Mouse (Mus musculus) neural tube, embryonic 11.5 days (tissue): ENCODE measurements around the gene Rpap3. TPM values are rescaled to one million over a fixed set of nuclear protein-coding genes. Genes with fewer than 3 reads are reported as not detected.
A peak's percentile ranks its signal among the peaks of the same experiment; 100 is the strongest.

ENCODE experiments used
- ATAC-seq: fragments of 200-750 bp; cut with Nextera tagmentation; 2 replicates; pipeline ENCODE4 v1.8.0; 2017; ENCODE audit warnings: moderate number of reproducible peaks, mild to moderate bottlenecking, moderate TSS enrichment, moderate library complexity; ENCODE audit not compliant: insufficient read depth, low FRiP score, low TSS enrichment
- DNase-seq: peaks from one replicate; pipeline ENCODE4 v3.0.0-alpha.2; 2015; ENCODE audit warnings: low spot score
- H3K27ac ChIP-seq: fragments of 300-500 bp; sonication (generic); 2 replicates; pipeline ENCODE4 v1.5.1; 2014; ENCODE audit warnings: low read depth, mild to moderate bottlenecking, low read length
- H3K27me3 ChIP-seq: fragments of 300-500 bp; sonication (generic); 2 replicates; pipeline ENCODE4 v1.6.1; 2014; ENCODE audit warnings: mild to moderate bottlenecking, low read length, mixed read lengths; ENCODE audit not compliant: control insufficient read depth, insufficient read depth
- H3K36me3 ChIP-seq: fragments of 300-500 bp; sonication (generic); 2 replicates; pipeline ENCODE4 v1.6.1; 2014; ENCODE audit warnings: mild to moderate bottlenecking, low read length, moderate library complexity, mixed read lengths; ENCODE audit not compliant: control insufficient read depth, insufficient read depth
- H3K4me1 ChIP-seq: fragments of 300-500 bp; sonication (generic); 2 replicates; pipeline ENCODE4 v1.6.1; 2014; ENCODE audit warnings: low read length, mixed read lengths; ENCODE audit not compliant: control insufficient read depth, insufficient read depth
- H3K4me2 ChIP-seq: fragments of 300-500 bp; sonication (generic); 2 replicates; pipeline ENCODE4 v1.6.1; 2014; ENCODE audit warnings: low read depth, mild to moderate bottlenecking, moderate library complexity
- H3K4me3 ChIP-seq: fragments of 300-500 bp; sonication (generic); 2 replicates; pipeline ENCODE4 v1.5.1; 2014; ENCODE audit warnings: low read depth, low read length
- H3K9ac ChIP-seq: fragments of 300-500 bp; sonication (generic); 2 replicates; pipeline ENCODE4 v1.6.1; 2014; ENCODE audit warnings: mild to moderate bottlenecking, low read length
- H3K9me3 ChIP-seq: fragments of 300-500 bp; sonication (generic); 2 replicates; pipeline ENCODE4 v1.6.1; 2016; ENCODE audit warnings: low read length; ENCODE audit not compliant: control insufficient read depth
- WGBS: fragments of 180-500 bp; shearing (Covaris S2); extraction: QIAGEN DNeasy Blood & Tissue Kit; methylation state at CpG from one replicate; pipeline ENCODE4 v1.1.7; 2014; 5-methylcytosine and 5-hydroxymethylcytosine counted together
- polyA plus RNA-seq: library from polyadenylated mRNA; unstranded; fragments of >200 nt; fragmentation: Nextera tagmentation; extraction: Ambion mirVana; gene quantifications from 2 replicates; pipeline ENCODE4 v1.2.1, GENCODE M21; 2014

Gene Rpap3
- polyA plus RNA-seq: 43.6 and 45.8 TPM in 2 replicates

DNA sequence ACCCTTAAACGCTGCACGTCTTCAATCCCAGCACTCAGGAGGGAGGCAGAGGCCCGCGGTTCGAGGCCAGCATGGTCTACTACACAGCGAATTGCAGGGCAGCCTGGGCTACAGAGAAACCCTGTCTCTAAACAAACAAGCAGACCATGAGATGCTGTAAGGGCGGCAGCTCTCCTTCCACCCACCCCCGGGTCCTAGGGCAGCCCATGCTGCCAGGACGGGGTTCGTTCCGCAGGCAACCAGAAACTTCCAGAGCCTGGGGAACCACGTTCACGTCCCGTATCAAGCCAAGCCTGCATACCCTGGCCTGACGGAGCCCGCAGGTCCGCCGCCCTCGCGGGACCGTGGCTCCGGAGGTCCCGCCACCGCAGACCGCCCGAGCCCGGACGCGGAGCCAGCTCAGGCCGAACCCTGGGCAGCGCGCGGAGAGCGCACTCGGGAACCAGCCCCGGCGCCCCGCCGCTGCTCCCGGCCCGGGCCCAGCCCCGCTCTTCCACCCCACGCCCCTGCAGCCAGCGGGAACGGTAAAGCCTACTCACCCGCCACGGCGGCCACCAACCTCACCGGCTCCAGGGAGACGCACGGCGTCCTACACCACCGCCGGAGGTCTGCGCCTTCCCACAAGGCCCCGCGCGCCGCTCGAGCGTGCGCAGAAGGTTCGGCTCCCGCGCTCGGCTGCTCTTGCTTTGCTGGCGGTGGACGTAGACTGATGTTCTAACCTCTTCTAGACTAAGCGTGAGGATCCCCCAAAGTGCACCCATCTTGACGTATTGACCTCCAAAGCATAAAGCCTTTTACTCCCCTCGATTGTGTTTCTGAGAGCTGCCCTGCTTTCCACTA lies at the start of gene Rpap3:
Gene Rpap3, minus strand, starts transcription at position 615 of the 840 bp plus-strand sequence.
- Histone ChIP-seq H3K27ac (peak within 1 kb of the TSS; percentile 58; the same call in 1 of the 2 replicates), H3K9me3 (no peaks in the 10 kb centered on the region), H3K36me3 (peaks cover 2% of the 10 kb centered on the region; the same call in 1 of the 2 replicates), H3K4me1 (peaks cover 4% of the 10 kb centered on the region; the same call in 1 of the 2 replicates), H3K27me3 (no peaks in the 10 kb centered on the region), H3K4me2 (peak within 1 kb of the TSS; percentile 81), H3K4me3 (peak within 1 kb of the TSS; percentile 94), H3K9ac (peak within 1 kb of the TSS; percentile 89)
- ATAC-seq (peak; percentile 86), DNase-seq (peak; percentile 89)
- WGBS: under 1% methylated on average over 50 of the region's 71 CpGs

DNA sequence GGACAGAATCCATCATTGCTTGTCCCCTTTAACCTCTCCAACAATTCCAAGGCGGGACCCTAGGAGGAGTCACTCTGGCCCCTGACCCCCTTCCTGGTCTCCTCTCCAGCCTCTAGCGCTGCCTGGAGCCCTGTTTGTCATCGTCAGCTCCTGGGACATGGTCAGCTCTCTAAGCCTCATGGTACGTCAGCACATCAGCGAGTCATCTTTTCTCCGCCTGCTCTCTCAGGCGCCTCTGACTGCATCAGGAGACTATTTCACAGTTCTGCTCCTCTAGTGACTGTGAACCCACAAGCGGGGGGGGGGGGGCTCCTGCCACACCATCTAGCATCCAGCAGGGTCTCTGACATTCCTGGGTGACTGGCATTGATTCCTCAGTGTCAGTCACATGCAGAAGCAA lies 49.7 kb upstream of the Rpap3 start:
- Histone ChIP-seq H3K4me2 (no peak overlapping the region), H3K27me3 (no peaks in the 10 kb centered on the region), H3K9me3 (no peaks in the 10 kb centered on the region), H3K36me3 (no peaks in the 10 kb centered on the region), H3K9ac (no peak overlapping the region), H3K4me3 (no peak overlapping the region), H3K4me1 (peaks cover 7% of the 10 kb centered on the region), H3K27ac (no peak overlapping the region)
- DNase-seq (no peak), ATAC-seq (no peak)
- WGBS: 52% methylated on average over 8 of the region's 8 CpGs

DNA sequence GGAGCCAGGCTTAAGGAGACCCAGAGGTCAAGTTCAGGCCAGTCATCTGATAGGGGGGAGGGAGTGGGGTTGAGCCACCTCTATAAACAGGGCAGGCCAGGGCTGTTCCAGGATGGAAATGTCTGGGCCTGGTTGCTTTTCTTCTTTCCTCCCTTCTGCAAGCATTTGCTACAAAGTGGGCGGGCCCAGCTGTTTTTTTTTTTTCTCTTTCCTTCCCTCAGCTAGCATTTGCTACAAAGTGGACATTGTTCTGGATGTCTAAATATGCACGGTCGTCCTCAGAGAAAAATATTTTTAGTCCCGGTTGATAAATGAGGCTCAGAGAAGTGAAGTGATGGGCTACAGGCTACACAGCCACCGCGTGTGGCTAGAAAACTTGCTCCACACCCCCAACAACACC lies 48.9 kb upstream of the Rpap3 start:
- no peaks in the 10 kb centered on the region for H3K27me3 ChIP-seq
- no peak overlapping the region for H3K4me2 ChIP-seq
- H3K36me3 ChIP-seq: no peaks in the 10 kb centered on the region
- no peak overlapping the region for H3K27ac ChIP-seq
- no peak for ATAC-seq
- peaks cover 8% of the 10 kb centered on the region for H3K4me1 ChIP-seq
- no peak overlapping the region for H3K9ac ChIP-seq
- 56% methylated on average over 6 of the region's 6 CpGs for WGBS
- H3K9me3 ChIP-seq: no peaks in the 10 kb centered on the region
- H3K4me3 ChIP-seq: no peak overlapping the region
- no peak for DNase-seq

DNA sequence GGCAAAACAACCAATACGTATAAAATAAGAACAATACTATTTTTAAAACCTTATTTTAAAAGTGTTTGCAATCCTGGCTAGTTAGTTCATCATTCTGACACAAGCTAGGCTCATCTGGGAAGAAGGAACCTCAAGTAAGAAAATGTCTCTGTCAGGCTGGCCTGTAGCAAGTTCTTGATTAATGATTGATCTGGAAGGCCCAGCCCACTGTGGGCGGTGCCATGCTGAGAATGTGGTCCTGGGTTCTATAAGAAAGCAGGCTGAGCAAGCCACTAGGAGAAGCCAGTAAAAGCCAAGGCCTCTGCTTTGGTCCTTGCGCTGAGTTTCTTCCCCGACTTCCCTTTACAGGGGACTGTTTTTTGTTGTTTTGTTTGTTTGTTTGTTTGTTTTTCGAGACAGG lies 46.9 kb upstream of the Rpap3 start:
- Histone ChIP-seq H3K9ac (no peak overlapping the region), H3K4me1 (peaks cover 8% of the 10 kb centered on the region), H3K4me3 (no peak overlapping the region), H3K9me3 (no peaks in the 10 kb centered on the region), H3K4me2 (no peak overlapping the region), H3K27ac (no peak overlapping the region), H3K36me3 (no peaks in the 10 kb centered on the region), H3K27me3 (no peaks in the 10 kb centered on the region)
- DNase-seq (no peak), ATAC-seq (no peak)
- WGBS: 93% methylated on average over 5 of the region's 5 CpGs

DNA sequence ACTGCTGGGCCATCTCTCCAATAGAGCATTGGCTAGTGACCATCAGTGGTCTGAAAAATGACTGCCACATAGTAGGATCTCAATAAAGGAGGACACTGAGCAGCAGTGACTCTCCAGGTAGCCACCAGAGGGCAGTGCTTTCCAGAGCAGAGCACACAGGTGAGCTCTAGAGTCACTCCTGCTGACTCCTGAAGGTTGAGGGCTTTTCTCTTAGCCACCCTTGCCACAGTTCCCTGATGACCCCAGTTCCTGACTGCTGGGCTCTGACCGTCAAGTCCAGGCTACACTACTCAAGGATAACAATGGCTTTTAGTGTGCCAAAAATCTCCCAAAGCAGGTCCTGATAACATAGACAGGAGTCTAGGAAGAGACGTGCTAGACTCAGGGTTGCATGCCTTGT lies 46.1 kb upstream of the Rpap3 start:
- H3K27me3 ChIP-seq: no peaks in the 10 kb centered on the region
- H3K27ac ChIP-seq: no peak overlapping the region
- H3K4me2 ChIP-seq: no peak overlapping the region
- no peaks in the 10 kb centered on the region for H3K9me3 ChIP-seq
- DNase-seq (no peak), ATAC-seq (no peak)
- no peaks in the 10 kb centered on the region for H3K36me3 ChIP-seq
- H3K9ac ChIP-seq: no peak overlapping the region
- H3K4me3 ChIP-seq: no peak overlapping the region
- WGBS: 96% methylated on average over 2 of the region's 2 CpGs
- peaks cover 8% of the 10 kb centered on the region for H3K4me1 ChIP-seq

DNA sequence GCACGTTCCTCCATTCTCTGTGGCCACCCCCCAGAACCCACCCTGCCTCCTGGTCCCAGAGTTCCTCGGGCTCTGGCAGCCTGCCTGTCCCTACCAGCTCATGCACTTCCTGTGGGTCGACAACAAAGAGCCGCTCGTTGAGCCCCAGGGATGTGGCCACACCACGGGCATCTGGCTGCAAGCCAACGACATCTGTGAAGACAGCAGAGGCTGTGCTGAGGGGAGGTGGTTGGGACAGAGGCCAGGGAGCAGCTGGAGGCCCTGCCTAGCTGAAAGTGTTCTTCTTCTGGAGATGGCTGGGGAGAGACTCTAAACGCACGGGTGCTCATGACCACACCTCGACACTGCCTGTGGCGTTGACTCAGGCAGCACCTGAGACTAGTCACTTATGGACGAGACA lies 45.1 kb upstream of the Rpap3 start:
- Histone ChIP-seq H3K27ac (0 out of 2 replicates have a peak overlapping the region, but pooled peaks have one; percentile 44), H3K36me3 (no peaks in the 10 kb centered on the region), H3K4me3 (no peak overlapping the region), H3K4me2 (no peak overlapping the region), H3K4me1 (peaks cover 8% of the 10 kb centered on the region), H3K27me3 (no peaks in the 10 kb centered on the region), H3K9me3 (no peaks in the 10 kb centered on the region), H3K9ac (no peak overlapping the region)
- ATAC-seq: peak; percentile 67; the same call in 1 of the 2 replicates
- DNase-seq: peak; percentile 66
- 48% methylated on average over 12 of the region's 12 CpGs for WGBS

DNA sequence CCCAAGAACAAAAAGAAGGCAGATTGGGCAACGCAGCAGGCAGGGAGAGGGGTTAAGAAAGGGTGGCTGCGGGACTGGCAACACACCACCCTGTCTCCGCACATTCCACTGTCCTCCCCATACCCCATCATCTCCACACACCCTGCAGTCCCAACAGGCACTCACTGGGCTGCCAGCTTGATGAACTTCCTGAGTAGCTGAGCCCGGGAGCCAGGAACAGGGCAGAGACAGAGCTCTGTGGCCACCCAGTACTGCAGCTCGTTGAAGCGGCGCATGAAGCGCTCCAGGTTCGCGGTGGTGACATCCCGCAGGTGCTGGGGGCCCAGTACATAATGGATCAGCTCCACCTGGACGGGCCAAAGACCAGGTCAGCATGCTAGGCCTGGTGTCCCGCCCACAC lies 44.2 kb upstream of the Rpap3 start:
- 92% methylated on average over 13 of the region's 13 CpGs for WGBS
- DNase-seq: no peak
- no peaks in the 10 kb centered on the region for H3K9me3 ChIP-seq
- H3K9ac ChIP-seq: no peak overlapping the region
- H3K4me1 ChIP-seq: peaks cover 8% of the 10 kb centered on the region
- no peak for ATAC-seq
- H3K36me3 ChIP-seq: no peaks in the 10 kb centered on the region
- no peaks in the 10 kb centered on the region for H3K27me3 ChIP-seq
- H3K4me2 ChIP-seq: no peak overlapping the region
- H3K4me3 ChIP-seq: no peak overlapping the region
- no peak overlapping the region for H3K27ac ChIP-seq

DNA sequence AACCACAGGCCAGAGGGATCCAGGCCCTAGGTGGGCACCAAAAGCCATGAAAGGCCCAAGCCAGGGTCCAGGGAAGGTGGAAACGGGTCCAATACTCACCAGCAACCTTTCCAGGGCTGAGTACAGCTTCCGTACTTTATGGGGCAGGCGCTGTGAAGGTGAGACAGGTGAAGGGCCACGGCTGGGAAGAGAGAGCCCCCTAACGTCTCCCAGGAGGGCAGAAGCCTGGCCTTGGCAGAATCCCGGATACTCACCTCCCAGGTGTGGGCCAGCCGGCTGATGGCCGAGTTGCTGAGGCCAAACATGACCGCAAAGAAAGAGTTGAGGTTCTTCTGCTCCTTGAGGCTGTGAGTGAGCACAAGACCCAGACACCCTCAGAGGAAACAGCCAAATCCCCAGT lies 43.8 kb upstream of the Rpap3 start:
- no peak for DNase-seq
- Histone ChIP-seq H3K4me3 (no peak overlapping the region), H3K9me3 (no peaks in the 10 kb centered on the region), H3K36me3 (no peaks in the 10 kb centered on the region), H3K27me3 (no peaks in the 10 kb centered on the region), H3K27ac (no peak overlapping the region), H3K4me1 (peaks cover 8% of the 10 kb centered on the region), H3K4me2 (no peak overlapping the region), H3K9ac (no peak overlapping the region)
- no peak for ATAC-seq
- 93% methylated on average over 9 of the region's 9 CpGs for WGBS

DNA sequence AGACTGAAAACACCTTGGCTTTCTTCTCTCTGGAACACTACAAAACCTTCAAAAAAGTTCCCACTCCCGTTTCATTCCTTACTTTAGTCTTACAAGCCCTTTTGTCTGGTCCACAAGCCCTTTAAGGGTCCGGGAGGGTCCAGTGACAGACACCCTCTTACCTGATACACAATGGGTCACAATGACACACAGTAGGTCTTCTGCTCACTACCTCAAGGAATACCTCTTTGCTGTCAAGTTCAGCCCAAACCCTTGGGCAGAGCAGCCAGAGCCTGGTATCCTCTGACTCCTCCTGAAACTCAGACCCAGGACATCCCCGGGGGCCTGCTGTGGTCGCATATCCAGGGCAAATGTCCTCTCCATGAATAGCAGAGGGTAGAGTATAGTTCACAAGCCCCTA lies 43.3 kb upstream of the Rpap3 start:
- H3K27ac ChIP-seq: no peak overlapping the region
- no peaks in the 10 kb centered on the region for H3K36me3 ChIP-seq
- no peak for ATAC-seq
- H3K4me1 ChIP-seq: peaks cover 8% of the 10 kb centered on the region
- no peak overlapping the region for H3K4me2 ChIP-seq
- H3K4me3 ChIP-seq: no peak overlapping the region
- no peak overlapping the region for H3K9ac ChIP-seq
- no peaks in the 10 kb centered on the region for H3K9me3 ChIP-seq
- 89% methylated on average over 4 of the region's 4 CpGs for WGBS
- DNase-seq: no peak
- no peaks in the 10 kb centered on the region for H3K27me3 ChIP-seq
